Mouse (Mus musculus) sigmoid colon, adult 10 weeks (tissue): ENCODE data around the gene Ptpn18. TPM values are rescaled to one million over a fixed set of nuclear protein-coding genes. Genes with fewer than 3 reads are reported as not detected.

Source experiments
- polyA plus RNA-seq: library from polyadenylated mRNA; stranded (reverse); fragments of 350-450 nt; fragmentation: Illumina TruSeq; extraction: RNeasy Lipid Tissue Mini Kit (QIAGEN cat#74804); gene quantifications from one replicate; pipeline ENCODE4 v1.2.3, GENCODE M21; 2014; ENCODE audit warnings: low read depth, low replicate concordance

Gene Ptpn18
- 28.5 TPM for polyA plus RNA-seq

DNA sequence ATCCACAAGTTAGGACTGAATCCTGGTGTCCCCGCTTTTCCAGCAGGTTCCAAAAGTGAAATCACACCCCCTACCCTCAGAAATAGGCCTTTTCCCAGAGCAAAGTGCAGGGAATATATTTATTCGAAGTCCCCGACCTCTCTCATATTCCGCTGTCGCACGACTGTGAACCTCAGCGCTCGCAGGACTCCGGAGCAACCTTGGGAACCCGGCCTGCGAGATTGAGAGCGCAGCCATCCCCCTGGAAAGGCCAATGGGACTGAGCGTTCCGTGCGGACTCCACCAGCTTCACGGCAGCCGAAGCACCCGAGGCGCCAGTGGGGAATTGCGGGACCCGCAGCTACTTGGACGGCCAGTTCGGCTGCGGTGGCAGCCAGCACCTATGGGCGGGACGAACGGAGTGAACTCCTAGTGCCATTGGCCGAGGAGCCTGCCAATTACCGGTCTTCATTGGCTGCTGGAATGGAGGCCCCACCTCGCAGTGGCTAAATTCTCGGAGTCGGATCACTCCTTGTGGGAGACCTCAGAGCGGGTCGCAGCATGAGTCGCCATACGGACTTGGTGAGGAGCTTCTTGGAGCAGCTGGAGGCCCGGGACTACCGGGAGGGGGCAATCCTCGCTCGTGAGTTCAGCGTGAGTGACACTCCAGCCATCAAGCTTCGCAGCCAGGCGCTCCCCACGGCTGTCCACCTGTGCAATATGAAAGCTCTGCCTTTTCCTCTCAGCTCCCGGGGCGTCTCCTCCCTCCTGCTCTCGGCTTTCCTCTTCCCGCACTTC lies at the start of gene Ptpn18:
Ptpn18 (plus strand) TSS at position 479 of the 777 bp plus-strand sequence.

DNA sequence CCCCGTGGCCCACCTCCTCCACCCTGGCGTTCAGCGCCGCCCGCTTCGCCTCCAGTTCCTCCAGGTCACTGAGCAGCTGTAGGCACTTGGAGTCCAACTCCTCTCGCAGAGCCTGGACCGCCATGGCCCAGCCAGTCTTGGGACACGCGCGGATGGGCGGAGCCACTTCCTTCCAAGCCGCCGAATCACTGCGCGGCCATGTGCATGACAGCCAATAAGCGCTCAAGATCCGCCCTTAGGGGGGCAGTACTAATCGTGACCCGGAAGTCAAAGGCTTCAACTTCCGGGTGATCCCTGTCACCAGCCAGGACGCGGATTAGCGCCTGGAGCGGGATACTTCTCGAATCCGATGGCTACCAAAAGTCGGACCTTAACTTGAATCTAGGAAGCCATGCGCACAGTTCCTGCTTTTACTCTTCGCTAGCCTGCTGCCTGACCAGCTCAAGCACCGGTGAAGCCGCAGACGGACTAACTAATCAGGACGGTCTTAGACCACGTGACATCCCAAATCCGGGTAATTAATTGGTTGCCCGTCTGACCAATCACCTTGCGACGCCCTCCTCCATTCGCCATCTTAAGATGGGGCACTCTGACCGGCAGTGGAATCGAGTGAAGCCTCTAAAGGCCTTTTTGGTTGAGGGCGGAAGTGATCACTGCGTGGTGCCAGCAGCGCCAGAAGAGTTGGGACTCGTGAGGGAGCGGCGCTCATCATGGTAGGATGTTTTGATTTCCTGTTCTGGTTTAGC lies 20.2 kb upstream of the Ptpn18 start, which contains the start of the genes Ccdc115 and Imp4:
Ccdc115 (minus strand) TSS at position 458 of the 746 bp plus-strand sequence.
Imp4 (plus strand) TSS at position 637 of the 746 bp plus-strand sequence.

Other genes with a start within 250 kb of the Ptpn18 start
- 19.5 TPM for gene Ccdc115, start 20.1 kb upstream of the Ptpn18 start, polyA plus RNA-seq
- 12.0 TPM for gene Imp4, start 19.9 kb upstream of the Ptpn18 start, polyA plus RNA-seq
- not detected for gene Prss39, start 38.6 kb downstream of the Ptpn18 start, polyA plus RNA-seq
- gene Cfc1, start 75.9 kb downstream of the Ptpn18 start, polyA plus RNA-seq = not detected
- not detected for gene Prss40, start 101.2 kb downstream of the Ptpn18 start, polyA plus RNA-seq
- not detected for gene Amer3, start 119.9 kb downstream of the Ptpn18 start, polyA plus RNA-seq